In genomic region chr7:99242097-99242496, GRCm38 (mm10) we compare ENCODE assay signal across 29 mouse cellular contexts. TPM values are rescaled to one million over a fixed set of nuclear protein-coding genes. Genes with fewer than 3 reads are reported as not detected.
"Had no signal": no experiment of that assay in that cellular context is flagged by ENCODE, and none has a peak within 500 bp of the region (broad histone marks: within the 10 kb centered on the region; RNA-seq: fewer than 3 reads in every experiment).

No protein-coding gene starts in this region.

- H3K9me3 ChIP-seq: heart, embryonic 10.5 days; heart, embryonic 12.5 days; hindbrain, embryonic 13.5 days; hindbrain, embryonic 15.5 days; limb, embryonic 13.5 days; limb, embryonic 15.5 days; liver, embryonic 15.5 days had no signal

- DNase-seq: gastrocnemius, adult 2 months; gastrocnemius, postnatal 10 days; gastrocnemius, postnatal 25 days; heart, adult 18-20 months; heart, postnatal 10 days; heart, postnatal 4 days; kidney, adult 18-20 months; kidney, adult 8-10 months; kidney, postnatal 10 days; kidney, postnatal 25 days; kidney, postnatal 4 days; left cerebral cortex, postnatal 4 days had no signal

- H3K4me2 ChIP-seq: heart, embryonic 12.5 days; hindbrain, embryonic 13.5 days; hindbrain, embryonic 15.5 days; limb, embryonic 13.5 days; limb, embryonic 15.5 days; liver, embryonic 15.5 days had no signal

- ATAC-seq: hindbrain, postnatal 0 days; intestine, postnatal 0 days had no signal

- H3K36me3 ChIP-seq: heart, embryonic 10.5 days; heart, embryonic 12.5 days; hindbrain, embryonic 13.5 days; hindbrain, embryonic 15.5 days; limb, embryonic 13.5 days; limb, embryonic 15.5 days; liver, embryonic 15.5 days had no signal

- H3K9ac ChIP-seq: heart, embryonic 12.5 days; hindbrain, embryonic 13.5 days; hindbrain, embryonic 15.5 days; limb, embryonic 13.5 days; limb, embryonic 15.5 days; liver, embryonic 15.5 days had no signal

- H3K4me3 ChIP-seq: gastrocnemius, adult 2 months; heart, embryonic 10.5 days; heart, embryonic 12.5 days; hindbrain, embryonic 13.5 days; hindbrain, embryonic 15.5 days; layer of hippocampus, adult 2 months; left cerebral cortex, adult 2 months; limb, embryonic 13.5 days; limb, embryonic 15.5 days; liver, embryonic 15.5 days had no signal

- H3K27ac ChIP-seq: gastrocnemius, adult 2 months; heart, embryonic 10.5 days; hindbrain, embryonic 13.5 days; hindbrain, embryonic 15.5 days; hindbrain, postnatal 0 days; layer of hippocampus, adult 2 months; left cerebral cortex, adult 2 months; limb, embryonic 13.5 days; limb, embryonic 15.5 days; liver, embryonic 15.5 days had no signal

RNA-seq across cellular contexts. Expression of gene Mogat2, which starts 3.7 kb away (rescaled TPM):
- total RNA-seq: gastrocnemius, adult 2 months; gastrocnemius, postnatal 25 days; heart, adult 18-20 months; heart, adult 8-10 months; heart, postnatal 10 days; heart, postnatal 25 days; heart, postnatal 4 days; layer of hippocampus, adult 2 months; layer of hippocampus, postnatal 10 days; layer of hippocampus, postnatal 25 days; left cerebral cortex, adult 2 months; left cerebral cortex, postnatal 14 days had no signal

RNA-seq across cellular contexts. Expression of gene Map6, which starts 25.1 kb away (rescaled TPM):
- total RNA-seq: granulocyte monocyte progenitor cell, adult 5-6 weeks had no signal
